Mouse (Mus musculus): ENCODE measurements at regions not wholly inside any gene's neighbourhood (a gene's known extent, or its start where the extent isn't known, plus 50 kb on each side); places are given as distances from the start of the nearest gene placed in this dataset.

GRCm38 (mm10) chrX:49387439-49387838 is 76.3 kb upstream of the Arhgap36 start:
- no peak for DNase-seq

GRCm38 (mm10) chrX:49377067-49377466 is 86.7 kb upstream of the Arhgap36 start:
- DNase-seq = peak; percentile 24

GRCm38 (mm10) chrX:49370384-49370783 is 82.3 kb upstream of the Enox2 start:
- no peak for DNase-seq

GRCm38 (mm10) chrX:49369404-49369803 is 81.3 kb upstream of the Enox2 start:
- DNase-seq = no peak

GRCm38 (mm10) chrX:49346451-49346850 is 58.4 kb upstream of the Enox2 start:
- DNase-seq = no peak

All from cerebellum, adult 9-10 months (tissue).